Mouse (Mus musculus): ENCODE data around the gene Slc35b4.

- TF ChIP-seq CTCF (IDR thresholded peaks at IDR 0.05; ENCODE audit: control insufficient read depth, insufficient read depth, insufficient read length) (no peak), USF1 (IDR thresholded peaks at IDR 0.05; ENCODE audit: low read depth) (no peak), MAX (IDR thresholded peaks at IDR 0.05) (no peak), MYOG (IDR thresholded peaks at IDR 0.05; ENCODE audit: control insufficient read depth, extremely low read depth, insufficient read length) (no peak)
Observed at GRCm38 (mm10) chr6:34146042-34146441, 30.9 kb downstream of the Slc35b4 start.

All from C2C12 (cell line).